Comparison of ENCODE assay signal across 9 mouse cellular contexts in the genomic region with DNA sequence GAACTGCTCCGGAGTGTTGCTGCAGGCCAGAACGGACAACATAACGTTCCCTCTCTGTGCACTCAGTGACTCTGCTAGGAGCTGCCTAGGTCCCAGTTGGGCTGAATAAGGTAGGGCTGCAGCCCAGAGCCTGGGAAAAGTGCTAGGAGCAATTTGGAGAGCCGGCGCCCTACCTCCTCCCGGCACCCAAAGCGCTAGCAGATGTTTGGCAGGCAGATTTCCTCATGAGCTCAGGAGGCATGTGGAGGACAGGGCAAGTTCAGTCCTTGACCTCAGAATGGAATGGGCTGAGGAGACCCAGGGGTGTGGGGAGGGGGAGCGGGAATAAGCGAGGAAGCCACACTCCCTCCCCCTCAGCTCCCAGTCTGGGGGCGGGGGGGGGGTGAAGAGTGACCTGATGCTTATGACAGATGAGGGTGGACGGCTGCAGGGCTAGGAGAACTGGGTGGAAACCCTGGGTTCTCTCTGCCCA.
DNase-seq lines count a peak whose midpoint lies in the region; ATAC-seq lines count a peak whose summit lies in the region.
"Had no signal": no experiment of that assay in that cellular context is flagged by ENCODE, and none has a peak within 500 bp of the region (broad histone marks: within the 10 kb centered on the region; RNA-seq: fewer than 3 reads in every experiment).

No protein-coding gene starts in this region.

- no peak overlapping the region for H3K9ac ChIP-seq in hindbrain, embryonic 12.5 days
- H3K9ac ChIP-seq in hindbrain, embryonic 11.5 days (ENCODE audit: low read depth, low read length) = no peak overlapping the region
- no peak overlapping the region for H3K9ac ChIP-seq in embryonic facial prominence, embryonic 12.5 days
- no peak overlapping the region for H3K9ac ChIP-seq in heart, embryonic 12.5 days
- no peak overlapping the region for H3K9ac ChIP-seq in limb, embryonic 11.5 days (ENCODE audit: low read length)
- no peak overlapping the region for H3K9ac ChIP-seq in forebrain, embryonic 16.5 days (replicated peaks; ENCODE audit: low read depth, low read length)

- WGBS in hindbrain, embryonic 12.5 days = 64% methylated on average over 10 of the region's 11 CpGs
- WGBS in hindbrain, embryonic 11.5 days = 54% methylated on average over 10 of the region's 11 CpGs
- WGBS in embryonic facial prominence, embryonic 12.5 days = 33% methylated on average over 10 of the region's 11 CpGs
- WGBS in heart, embryonic 12.5 days = 33% methylated on average over 11 of the region's 11 CpGs
- WGBS in limb, embryonic 11.5 days = 40% methylated on average over 11 of the region's 11 CpGs
- 78% methylated on average over 10 of the region's 11 CpGs for WGBS in forebrain, embryonic 16.5 days

- no peaks in the 10 kb centered on the region for H3K27me3 ChIP-seq in hindbrain, embryonic 12.5 days
- H3K27me3 ChIP-seq in hindbrain, embryonic 11.5 days (ENCODE audit: control insufficient read depth, insufficient read depth, low read length) = no peaks in the 10 kb centered on the region
- no peaks in the 10 kb centered on the region for H3K27me3 ChIP-seq in embryonic facial prominence, embryonic 12.5 days
- H3K27me3 ChIP-seq in heart, embryonic 12.5 days (replicated peaks) = no peaks in the 10 kb centered on the region
- H3K27me3 ChIP-seq in limb, embryonic 11.5 days (ENCODE audit: control insufficient read depth, insufficient read depth, low read length) = no peaks in the 10 kb centered on the region
- H3K27me3 ChIP-seq in forebrain, embryonic 16.5 days (replicated peaks; ENCODE audit: control insufficient read depth, insufficient read depth, low read length) = no peaks in the 10 kb centered on the region

- no peaks in the 10 kb centered on the region for H3K36me3 ChIP-seq in hindbrain, embryonic 12.5 days
- no peaks in the 10 kb centered on the region for H3K36me3 ChIP-seq in hindbrain, embryonic 11.5 days (ENCODE audit: control insufficient read depth, insufficient read depth, low read length)
- H3K36me3 ChIP-seq in embryonic facial prominence, embryonic 12.5 days = no peaks in the 10 kb centered on the region
- H3K36me3 ChIP-seq in heart, embryonic 12.5 days = no peaks in the 10 kb centered on the region
- no peaks in the 10 kb centered on the region for H3K36me3 ChIP-seq in limb, embryonic 11.5 days (ENCODE audit: control insufficient read depth, insufficient read depth, low read length)
- H3K36me3 ChIP-seq in forebrain, embryonic 16.5 days (ENCODE audit: control insufficient read depth, insufficient read depth) = no peaks in the 10 kb centered on the region

- no peaks in the 10 kb centered on the region for H3K9me3 ChIP-seq in hindbrain, embryonic 12.5 days (replicated peaks)
- no peaks in the 10 kb centered on the region for H3K9me3 ChIP-seq in hindbrain, embryonic 11.5 days (ENCODE audit: control insufficient read depth, low read length)
- no peaks in the 10 kb centered on the region for H3K9me3 ChIP-seq in embryonic facial prominence, embryonic 12.5 days
- H3K9me3 ChIP-seq in heart, embryonic 12.5 days (replicated peaks) = no peaks in the 10 kb centered on the region
- no peaks in the 10 kb centered on the region for H3K9me3 ChIP-seq in limb, embryonic 11.5 days (ENCODE audit: control insufficient read depth, low read length)
- H3K9me3 ChIP-seq in forebrain, embryonic 16.5 days (ENCODE audit: control insufficient read depth, low read length) = no peaks in the 10 kb centered on the region

- no peak overlapping the region for H3K27ac ChIP-seq in hindbrain, embryonic 12.5 days
- H3K27ac ChIP-seq in hindbrain, embryonic 11.5 days (ENCODE audit: low read depth, low read length) = no peak overlapping the region
- peak overlapping the region; percentile 73 for H3K27ac ChIP-seq in embryonic facial prominence, embryonic 12.5 days
- no peak overlapping the region for H3K27ac ChIP-seq in heart, embryonic 12.5 days (ENCODE audit: poor library complexity, severe bottlenecking)
- H3K27ac ChIP-seq in limb, embryonic 11.5 days (replicated peaks; ENCODE audit: low read depth, low read length) = no peak overlapping the region
- H3K27ac ChIP-seq in forebrain, embryonic 16.5 days (ENCODE audit: low read length) = no peak overlapping the region

- no peak for DNase-seq in hindbrain, embryonic 11.5 days (ENCODE audit: low spot score)
- peak; percentile 50 for DNase-seq in limb, embryonic 11.5 days (ENCODE audit: low spot score)
- DNase-seq in spleen, postnatal 10 days (ENCODE audit: low spot score in 2 of 2) = no peak
- DNase-seq in urinary bladder, postnatal 14 days (ENCODE audit: low spot score) = no peak
- DNase-seq: spleen, adult 18-20 months had no signal

- 0 out of 2 replicates have a peak, but pooled peaks have one; percentile 20 for ATAC-seq in hindbrain, embryonic 12.5 days (ENCODE audit: low FRiP score)
- no peak for ATAC-seq in hindbrain, embryonic 11.5 days (ENCODE audit: low FRiP score)
- peak; percentile 68 for ATAC-seq in embryonic facial prominence, embryonic 12.5 days (ENCODE audit: insufficient number of reproducible peaks, insufficient read depth, low FRiP score, low TSS enrichment)
- 0 out of 2 replicates have a peak, but pooled peaks have one; percentile 41 for ATAC-seq in heart, embryonic 12.5 days (ENCODE audit: insufficient number of reproducible peaks, low FRiP score)
- ATAC-seq in limb, embryonic 11.5 days (ENCODE audit: insufficient number of reproducible peaks, low FRiP score, low TSS enrichment, low read depth) = 0 out of 2 replicates have a peak, but pooled peaks have one; percentile 17
- no peak for ATAC-seq in forebrain, embryonic 16.5 days

- H3K4me1 ChIP-seq in hindbrain, embryonic 12.5 days = peaks cover 16% of the 10 kb centered on the region
- H3K4me1 ChIP-seq in hindbrain, embryonic 11.5 days (replicated peaks; ENCODE audit: control insufficient read depth, insufficient read depth, low read length) = no peaks in the 10 kb centered on the region; the same call in 1 of the 2 replicates
- H3K4me1 ChIP-seq in embryonic facial prominence, embryonic 12.5 days = peaks cover 12% of the 10 kb centered on the region; the same call in 1 of the 2 replicates
- peaks cover 15% of the 10 kb centered on the region for H3K4me1 ChIP-seq in heart, embryonic 12.5 days (replicated peaks)
- H3K4me1 ChIP-seq in limb, embryonic 11.5 days (ENCODE audit: control insufficient read depth, insufficient read depth, low read length) = peaks cover 3% of the 10 kb centered on the region
- no peaks in the 10 kb centered on the region for H3K4me1 ChIP-seq in forebrain, embryonic 16.5 days (replicated peaks; ENCODE audit: control insufficient read depth, insufficient read depth, low read length)

- H3K4me3 ChIP-seq in hindbrain, embryonic 12.5 days = no peak overlapping the region
- H3K4me3 ChIP-seq in hindbrain, embryonic 11.5 days (ENCODE audit: low read depth, low read length) = no peak overlapping the region
- no peak overlapping the region for H3K4me3 ChIP-seq in embryonic facial prominence, embryonic 12.5 days
- no peak overlapping the region for H3K4me3 ChIP-seq in heart, embryonic 12.5 days
- H3K4me3 ChIP-seq in limb, embryonic 11.5 days (ENCODE audit: low read depth, low read length) = no peak overlapping the region
- H3K4me3 ChIP-seq in forebrain, embryonic 16.5 days (replicated peaks; ENCODE audit: low read length) = no peak overlapping the region

- H3K4me2 ChIP-seq in hindbrain, embryonic 12.5 days (replicated peaks) = no peak overlapping the region
- no peak overlapping the region for H3K4me2 ChIP-seq in hindbrain, embryonic 11.5 days (replicated peaks; ENCODE audit: low read depth, low read length)
- H3K4me2 ChIP-seq in embryonic facial prominence, embryonic 12.5 days (replicated peaks) = no peak overlapping the region
- H3K4me2 ChIP-seq in heart, embryonic 12.5 days = no peak overlapping the region
- no peak overlapping the region for H3K4me2 ChIP-seq in limb, embryonic 11.5 days (ENCODE audit: low read depth, severe bottlenecking)
- no peak overlapping the region for H3K4me2 ChIP-seq in forebrain, embryonic 16.5 days (ENCODE audit: low read length)

Comparison
In these comparisons a context has a peak if more than half of its experiments do, and no peak if none do; other contexts are left out.
1. ATAC-seq: peak in hindbrain, embryonic 12.5 days (single experiment), embryonic facial prominence, embryonic 12.5 days (single experiment), heart, embryonic 12.5 days (single experiment) and limb, embryonic 11.5 days (single experiment); none in hindbrain, embryonic 11.5 days (single experiment) and forebrain, embryonic 16.5 days (single experiment).